15 mouse cellular contexts compared by ENCODE assay signal in the genomic region with DNA sequence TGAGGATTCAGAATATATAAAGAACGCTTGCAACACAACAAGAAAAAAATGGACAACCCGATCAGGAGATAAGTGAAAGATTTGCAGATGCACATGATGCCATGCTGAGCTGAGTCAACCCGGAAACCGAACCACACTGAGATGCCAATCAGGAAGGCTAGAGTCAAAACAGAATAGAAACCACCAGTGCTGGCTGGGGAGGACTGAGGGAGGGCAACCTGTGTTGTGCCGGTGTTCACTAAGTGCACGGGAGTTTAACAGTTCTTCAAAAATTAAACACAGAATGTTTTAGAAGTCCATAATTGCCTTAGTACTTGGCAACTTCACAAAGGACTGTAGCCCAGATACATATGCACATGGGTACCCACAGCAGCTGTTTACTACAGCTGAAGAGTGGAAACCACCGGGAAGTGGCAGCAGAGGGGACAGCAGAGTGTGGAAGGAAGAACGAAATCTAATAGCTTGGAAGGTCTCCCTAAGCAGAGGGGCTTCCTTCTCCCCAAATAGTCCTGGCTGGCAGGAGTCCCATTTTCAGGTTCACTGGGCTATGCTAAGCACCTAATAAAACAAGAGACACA. TPM values are rescaled to one million over a fixed set of nuclear protein-coding genes. Genes with fewer than 3 reads are reported as not detected.
A peak's percentile ranks its signal among the peaks of the same experiment; 100 is the strongest.
DNase-seq lines count a peak whose midpoint lies in the region; ATAC-seq and TF ChIP-seq lines count a peak whose summit lies in the region.
"Had no signal": no experiment of that assay in that cellular context is flagged by ENCODE, and none has a peak within 500 bp of the region (broad histone marks: within the 10 kb centered on the region; RNA-seq: fewer than 3 reads in every experiment).

No protein-coding gene starts in this region.

- no peaks in the 10 kb centered on the region for H3K27me3 ChIP-seq in neural tube, embryonic 13.5 days
- H3K27me3 ChIP-seq in neural tube, embryonic 15.5 days (replicated peaks) = no peaks in the 10 kb centered on the region

- no peaks in the 10 kb centered on the region for H3K79me2 ChIP-seq in macrophage (ENCODE audit: inconsistent target)

- no peaks in the 10 kb centered on the region for H3K9me3 ChIP-seq in neural tube, embryonic 13.5 days
- H3K9me3 ChIP-seq in neural tube, embryonic 15.5 days (replicated peaks) = no peaks in the 10 kb centered on the region
- H3K9me3 ChIP-seq: forebrain, embryonic 10.5 days had no signal

- no peak overlapping the region for H3K4me2 ChIP-seq in neural tube, embryonic 13.5 days
- H3K4me2 ChIP-seq in neural tube, embryonic 15.5 days = no peak overlapping the region
- H3K4me2 ChIP-seq: lung, embryonic 14.5 days had no signal

- H3K9ac ChIP-seq in neural tube, embryonic 13.5 days = no peak overlapping the region
- H3K9ac ChIP-seq in neural tube, embryonic 15.5 days (replicated peaks) = no peak overlapping the region
- H3K9ac ChIP-seq: lung, embryonic 14.5 days had no signal

- peak; percentile 40 for DNase-seq in thymus, postnatal 25 days
- DNase-seq in cerebellum, postnatal 36 days = no peak
- no peak for DNase-seq in left cerebral cortex, adult 2 months (ENCODE audit: extremely low spot score in 1 of 2, low spot score in 2 of 2)
- DNase-seq: adrenal gland, adult 2 months; cerebellum, adult 11 months; gastrocnemius, postnatal 25 days; heart, postnatal 36 days had no signal

- intact Hi-C loops in left cerebral cortex, adult 2 months (cut with DNase I) = no loop called here

- no peak overlapping the region for H3K4me3 ChIP-seq in neural tube, embryonic 13.5 days
- H3K4me3 ChIP-seq in neural tube, embryonic 15.5 days (replicated peaks) = no peak overlapping the region
- H3K4me3 ChIP-seq in macrophage (ENCODE audit: inconsistent target) = no peak overlapping the region
- no peak overlapping the region for H3K4me3 ChIP-seq in left cerebral cortex, adult 2 months
- H3K4me3 ChIP-seq: forebrain, embryonic 10.5 days had no signal

- peaks cover 64% of the 10 kb centered on the region for H3K36me3 ChIP-seq in neural tube, embryonic 13.5 days
- H3K36me3 ChIP-seq in neural tube, embryonic 15.5 days = peaks cover 52% of the 10 kb centered on the region
- H3K36me3 ChIP-seq in macrophage (ENCODE audit: inconsistent target) = no peaks in the 10 kb centered on the region

- TF ChIP-seq CTCF in left cerebral cortex, adult 2 months (IDR thresholded peaks at IDR 0.05) = no peak

- peak overlapping the region; percentile 42 for H3K27ac ChIP-seq in neural tube, embryonic 13.5 days (replicated peaks)
- H3K27ac ChIP-seq in neural tube, embryonic 15.5 days (replicated peaks) = no peak overlapping the region
- peak overlapping the region; percentile 8; the same call in 1 of the 2 replicates for H3K27ac ChIP-seq in macrophage
- H3K27ac ChIP-seq in left cerebral cortex, adult 2 months = no peak overlapping the region
- H3K27ac ChIP-seq: forebrain, embryonic 10.5 days had no signal

- WGBS in neural tube, embryonic 13.5 days = 87% methylated on average over 8 of the region's 8 CpGs
- WGBS in neural tube, embryonic 15.5 days = 70% methylated on average over 8 of the region's 8 CpGs
- 13% methylated on average over 8 of the region's 8 CpGs for WGBS in macrophage (ENCODE audit: missing documents)

- H3K4me1 ChIP-seq in neural tube, embryonic 13.5 days (replicated peaks) = peaks cover 17% of the 10 kb centered on the region
- H3K4me1 ChIP-seq in neural tube, embryonic 15.5 days = peaks cover 11% of the 10 kb centered on the region

- ATAC-seq in neural tube, embryonic 13.5 days (ENCODE audit: low read depth) = no peak; the same call in 1 of the 2 replicates
- ATAC-seq in neural tube, embryonic 15.5 days (ENCODE audit: low FRiP score) = no peak
- ATAC-seq in activated CD4-positive, CD25-positive, alpha-beta regulatory T cell, adult 4 months = peak; percentile 96
- ATAC-seq: midbrain, embryonic 16.5 days had no signal

RNA-seq across cellular contexts. Expression of a gene that starts 27.2 kb away (rescaled TPM):
- 0.43 and 0.96 TPM in 2 replicates for polyA plus RNA-seq in neural tube, embryonic 13.5 days (2015; fragmentation: Nextera tagmentation; extraction: Ambion mirVana)
- 0.93 and 1.4 TPM in 2 replicates for polyA plus RNA-seq in neural tube, embryonic 15.5 days (2015; fragmentation: Nextera tagmentation; extraction: Ambion mirVana)
- 1 to 10 TPM; 2.1 to 3.3 TPM for polyA plus RNA-seq in activated CD4-positive, CD25-positive, alpha-beta regulatory T cell, adult 4 months (2017; shearing (Covaris generic))
- total RNA-seq in macrophage (2018; cell fraction: chromatin; rRNA removed) = 10 to 100 TPM in 6 of 26 experiments, 1 to 10 TPM in 16, under 1 TPM in 4; 0.58 to 19.7 (median 4.6) TPM
- total RNA-seq in macrophage (2018; cell fraction: cytosol; rRNA removed) = 10 to 100 TPM in 9 of 26 experiments, 1 to 10 TPM in 17; 3.5 to 15.1 (median 9.5) TPM
- 10 to 100 TPM in 6 of 26 experiments, 1 to 10 TPM in 20; 2.0 to 22.6 (median 6.8) TPM for total RNA-seq in macrophage (2018; cell fraction: nucleus; rRNA removed)
- 11.0 to 17.9 TPM (median 11.0 TPM) in 3 replicates for polyA plus RNA-seq in macrophage (2018)
- total RNA-seq in left cerebral cortex, adult 2 months (2021) = 1 to 10 TPM; 1.2 to 2.3 TPM

RNA-seq across cellular contexts. Expression of a gene that starts 43.9 kb away (rescaled TPM):
- polyA plus RNA-seq in neural tube, embryonic 13.5 days (2015; fragmentation: Nextera tagmentation; extraction: Ambion mirVana) = 27.8 and 34.4 TPM in 2 replicates
- polyA plus RNA-seq in neural tube, embryonic 15.5 days (2015; fragmentation: Nextera tagmentation; extraction: Ambion mirVana) = 37.2 and 37.5 TPM in 2 replicates
- polyA plus RNA-seq in activated CD4-positive, CD25-positive, alpha-beta regulatory T cell, adult 4 months (2017; shearing (Covaris generic)) = 10 to 100 TPM; 18.3 to 29.2 TPM
- total RNA-seq in macrophage (2018; cell fraction: chromatin; rRNA removed) = 10 to 100 TPM in 3 of 26 experiments, 1 to 10 TPM in 22, under 1 TPM in 1; 0.88 to 10.9 (median 4.8) TPM
- 1 to 10 TPM in 24 of 26 experiments, under 1 TPM in 2; 0.80 to 2.2 (median 1.4) TPM for total RNA-seq in macrophage (2018; cell fraction: cytosol; rRNA removed)
- 1 to 10 TPM in 24 of 26 experiments, under 1 TPM in 2; 0.78 to 6.3 (median 3.1) TPM for total RNA-seq in macrophage (2018; cell fraction: nucleus; rRNA removed)
- polyA plus RNA-seq in macrophage (2018) = 1.00 to 1.6 TPM (median 1.2 TPM) in 3 replicates
- 10 to 100 TPM; 37.6 to 40.9 TPM for total RNA-seq in left cerebral cortex, adult 2 months (2021)

RNA-seq across cellular contexts. Expression of a gene that starts 53.9 kb away (rescaled TPM):
- polyA plus RNA-seq in neural tube, embryonic 13.5 days (2015; fragmentation: Nextera tagmentation; extraction: Ambion mirVana) = not detected in 2 replicates
- not detected in 2 replicates for polyA plus RNA-seq in neural tube, embryonic 15.5 days (2015; fragmentation: Nextera tagmentation; extraction: Ambion mirVana)
- polyA plus RNA-seq in activated CD4-positive, CD25-positive, alpha-beta regulatory T cell, adult 4 months (2017; shearing (Covaris generic)) = not detected
- total RNA-seq in macrophage (2018; cell fraction: chromatin; rRNA removed) = not detected
- total RNA-seq in macrophage (2018; cell fraction: cytosol; rRNA removed) = not detected
- total RNA-seq in macrophage (2018; cell fraction: nucleus; rRNA removed) = not detected
- not detected in 3 replicates for polyA plus RNA-seq in macrophage (2018)
- total RNA-seq in left cerebral cortex, adult 2 months (2021) = not detected
- total RNA-seq: heart, postnatal 36 days; left cerebral cortex, postnatal 10 days had no signal
- polyA plus RNA-seq: forebrain, embryonic 10.5 days; lung, embryonic 14.5 days; midbrain, embryonic 16.5 days had no signal

Comparison
In these comparisons a context has a peak if more than half of its experiments do, and no peak if none do; other contexts are left out.
1. H3K27ac ChIP-seq: peak in neural tube, embryonic 13.5 days (single experiment) and macrophage (single experiment); none in neural tube, embryonic 15.5 days (single experiment) and left cerebral cortex, adult 2 months (single experiment).